Mouse (Mus musculus) heart, postnatal 10 days (tissue): Measurements from ENCODE around the gene Ptgfrn. TPM values are rescaled to one million over a fixed set of nuclear protein-coding genes. Genes with fewer than 3 reads are reported as not detected.
A peak's percentile ranks its signal among the peaks of the same experiment; 100 is the strongest.

ENCODE experiments used
- DNase-seq, 2 experiments: peaks; one replicate each; pipeline ENCODE4 v3.0.0; 2021
- intact Hi-C: fragments of 180-260 bp; cut with DNase I; formaldehyde crosslinking; loops from one replicate; pipeline ENCODE4 v1.15.1; 2025
- total RNA-seq, 2 experiments: library from RNA; stranded (reverse); gene quantifications; 2 replicates each; pipeline ENCODE4 v1.2.3; 2021

Gene Ptgfrn
- total RNA-seq, 2 experiments from 2014 or later = 71.5 to 74.7 TPM

DNA sequence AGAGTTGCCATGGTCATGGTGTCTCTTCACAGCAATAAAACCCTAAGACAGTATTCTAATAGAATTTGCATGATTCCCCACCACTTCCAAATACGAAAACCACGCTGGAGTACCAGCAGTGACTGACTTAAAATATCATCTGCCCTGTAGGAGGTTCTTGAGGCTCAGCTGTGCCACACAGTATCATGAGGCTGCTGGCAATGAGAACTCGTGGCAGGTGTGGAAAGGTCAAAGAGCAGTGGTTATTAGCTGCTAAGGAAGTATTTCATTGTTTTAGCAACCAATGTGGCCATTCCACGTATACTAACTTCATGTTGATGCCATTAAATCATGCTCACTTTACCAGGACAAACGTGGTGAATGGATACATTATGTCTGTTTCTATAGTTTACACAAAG lies 98.9 kb downstream of the Ptgfrn start:
- intact Hi-C loops = no loop called here
- DNase-seq = no peak

GRCm38 (mm10) chr3:101010589-101011202 lies 99.4 kb downstream of the Ptgfrn start:
- DNase-seq = no peak
- intact Hi-C loops = no loop called here

DNA sequence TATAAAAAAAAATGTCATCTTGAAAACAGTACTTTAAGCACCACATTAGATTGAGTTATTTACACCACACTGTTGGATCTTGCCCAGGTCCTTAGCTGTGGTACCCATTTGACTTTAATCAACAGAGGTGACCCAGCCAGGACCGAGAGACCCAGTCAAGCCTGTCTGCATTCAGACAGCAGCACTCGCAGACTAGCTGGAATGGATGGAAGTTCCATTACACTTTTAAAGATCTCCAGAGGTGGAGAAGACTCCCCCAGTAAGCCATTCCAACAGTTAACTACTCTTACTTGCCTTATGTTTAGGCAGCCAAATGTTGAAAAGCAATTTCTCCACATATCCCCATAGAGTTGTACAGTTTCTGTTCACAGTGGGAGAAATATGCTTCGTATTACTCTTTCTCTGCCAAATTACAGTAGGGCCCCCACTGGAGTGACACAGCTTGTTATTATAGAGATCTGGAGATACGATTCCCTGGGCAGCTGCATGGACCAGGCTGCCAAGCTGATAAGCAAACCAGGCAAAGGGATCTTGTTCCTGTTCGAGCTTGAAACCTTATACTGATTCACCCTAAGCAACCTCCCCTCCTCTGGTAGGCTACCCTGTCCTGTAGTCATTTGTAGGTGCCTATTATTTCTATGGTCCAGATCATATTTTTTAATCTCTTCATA lies 102.8 kb downstream of the Ptgfrn start:
- intact Hi-C loops = no loop called here
- DNase-seq = no peak

DNA sequence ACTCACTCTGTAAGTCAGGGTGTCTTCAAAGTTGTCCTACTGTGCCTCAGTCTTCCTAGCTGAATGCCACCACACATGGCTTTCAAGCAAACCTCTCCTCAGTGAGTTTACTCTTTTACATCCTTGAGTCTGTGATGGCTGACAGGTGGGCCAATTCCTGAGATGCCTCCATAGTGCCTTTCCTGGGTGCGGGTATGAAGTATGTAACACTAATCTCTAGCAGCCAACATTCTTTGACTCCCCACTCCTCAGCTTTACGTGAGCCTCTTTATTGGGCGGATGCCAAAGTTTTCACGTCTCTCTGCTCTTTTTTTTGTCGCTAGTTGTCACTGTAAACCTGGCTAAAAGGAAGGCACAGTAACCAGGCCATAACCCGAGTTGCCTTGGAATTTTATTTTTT lies 104.7 kb downstream of the Ptgfrn start:
- DNase-seq = no peak
- intact Hi-C loops = no loop called here

DNA sequence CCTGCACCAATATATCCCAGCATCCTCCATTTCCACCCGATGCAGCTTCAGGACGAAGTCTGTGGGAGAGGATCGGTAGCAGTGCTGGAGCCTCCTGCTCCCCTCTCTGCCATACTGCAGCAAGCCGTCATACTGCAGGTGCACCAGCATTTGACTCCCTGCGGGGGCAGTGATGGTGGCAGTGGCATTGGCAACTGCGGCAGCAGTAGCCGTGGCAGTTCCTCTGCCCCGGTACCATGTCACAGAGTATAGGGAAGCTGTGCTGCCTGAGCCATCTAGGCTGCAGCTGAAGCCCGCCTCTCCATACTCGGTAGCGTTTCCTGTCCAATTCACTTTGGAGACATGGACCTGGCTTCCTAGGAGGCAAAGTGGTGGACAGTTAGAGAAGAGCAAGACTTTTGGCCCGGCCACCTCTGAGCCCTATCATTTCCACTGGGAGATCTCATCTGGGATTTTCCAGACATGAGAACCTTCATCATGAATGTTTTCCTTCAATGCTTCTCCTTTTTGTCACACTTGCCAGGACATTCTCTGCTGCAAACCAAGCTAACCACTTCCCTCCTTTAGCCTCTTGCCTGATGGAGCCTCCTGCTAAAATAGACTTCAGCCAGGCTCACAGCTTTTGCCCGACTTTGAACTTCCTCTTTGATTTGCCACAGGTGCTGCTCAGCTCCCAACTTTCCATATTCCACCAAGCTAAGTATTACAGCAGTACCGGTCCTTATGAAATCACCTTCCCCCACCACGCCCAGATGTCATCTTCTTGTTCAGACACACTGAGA lies 106.3 kb downstream of the Ptgfrn start:
- no peak for DNase-seq
- intact Hi-C loops = no loop called here

GRCm38 (mm10) chr3:100999732-101000131 lies 110.3 kb downstream of the Ptgfrn start:
- no peak for DNase-seq
- intact Hi-C loops = no loop called here

- intact Hi-C loops = no loop called here
Observed at GRCm38 (mm10) chr3:100998904-100999340, 111.2 kb downstream of the Ptgfrn start.

GRCm38 (mm10) chr3:100997785-100998570 lies 112.1 kb downstream of the Ptgfrn start:
- DNase-seq = peak; percentile 62 to 77
- intact Hi-C loops = no loop called here

More at GRCm38 (mm10) chr3:100998904-100999340, 111.2 kb downstream of the Ptgfrn start:
- DNase-seq = peak; percentile 87 to 89

DNA sequence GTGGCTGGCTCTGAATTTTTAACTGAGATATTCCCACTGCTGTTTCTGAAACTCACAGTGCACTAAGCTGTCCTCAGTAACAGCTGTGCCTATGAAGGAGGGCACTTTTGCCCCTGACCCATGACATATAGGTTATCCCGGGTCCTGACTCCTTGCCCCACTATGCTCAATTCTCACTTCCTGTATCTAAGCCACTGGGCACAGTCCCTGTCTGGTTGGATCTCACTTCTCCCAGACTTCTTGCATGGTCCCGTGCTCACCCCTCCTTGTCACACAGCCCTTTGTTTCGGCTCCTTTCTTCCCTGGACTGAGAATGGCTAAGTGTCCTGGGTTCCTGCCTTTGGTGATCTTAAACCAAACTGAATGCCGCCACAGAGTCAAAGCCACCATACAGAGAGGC lies 115.8 kb downstream of the Ptgfrn start:
- no peak for DNase-seq

DNA sequence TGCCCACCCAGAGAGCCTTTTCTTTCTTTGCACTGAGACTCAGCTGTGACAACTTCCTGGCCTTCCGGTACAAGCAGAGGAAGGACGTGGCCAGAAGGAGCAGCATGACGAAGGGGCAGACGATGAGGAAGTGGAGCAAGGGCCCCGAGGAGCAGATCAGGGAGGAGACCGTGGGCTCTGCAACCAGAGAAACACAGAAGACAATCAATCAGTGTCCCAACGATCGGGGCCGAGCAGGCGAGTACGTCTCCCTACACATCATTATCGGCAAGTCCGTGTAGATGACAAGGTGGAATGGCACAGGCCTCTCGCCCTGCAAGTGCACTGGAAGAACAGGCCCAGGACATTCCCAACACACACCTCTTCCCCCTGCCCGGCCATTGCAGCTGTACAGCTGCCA lies 116.4 kb downstream of the Ptgfrn start:
- intact Hi-C loops = no loop called here
- peak; percentile 61 to 64 for DNase-seq

More for the DNA sequence above, 115.8 kb downstream of the Ptgfrn start:
- intact Hi-C loops = no loop called here

DNA sequence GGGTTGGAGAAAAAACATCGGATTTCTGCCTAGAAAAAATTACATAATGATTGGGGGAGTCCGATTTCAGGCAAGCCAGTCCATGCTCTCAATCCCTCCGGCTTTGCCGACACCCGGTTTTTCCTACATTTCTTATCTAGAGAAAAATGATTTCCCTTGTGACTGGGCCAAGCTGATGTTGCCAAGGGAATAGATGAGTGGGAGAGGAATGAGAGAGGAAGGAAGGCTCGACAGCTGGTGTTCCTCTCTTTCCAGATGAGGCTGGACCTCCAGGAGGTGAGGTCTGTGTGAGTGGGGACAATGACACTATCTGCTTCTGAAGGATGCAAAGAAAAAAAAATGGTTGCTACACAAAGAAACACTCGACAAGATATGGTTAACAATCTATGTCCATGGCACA lies 116.9 kb downstream of the Ptgfrn start:
- intact Hi-C loops = no loop called here
- peak; percentile 51 to 63 for DNase-seq

Other genes starting within 250 kb of the Ptgfrn start
- 10 to 100 TPM; 10.7 to 11.1 TPM for gene Trim45, start 188.1 kb downstream of the Ptgfrn start, total RNA-seq
- gene Ttf2, start 140.6 kb downstream of the Ptgfrn start, total RNA-seq = 1 to 10 TPM; 5.7 to 6.0 TPM
- gene Cd101, start 80.7 kb downstream of the Ptgfrn start, total RNA-seq = under 1 TPM; 0.50 to 0.64 TPM
- gene Cd2, start 177.7 kb upstream of the Ptgfrn start, total RNA-seq = 1 to 10 TPM; 1.3 to 1.4 TPM